Mouse (Mus musculus): ENCODE data around the gene Hbb-bh2.

- TF ChIP-seq EP300 (IDR thresholded peaks at IDR 0.05; ENCODE audit: low read depth) (no peak), CTCF (IDR thresholded peaks at IDR 0.05; ENCODE audit: low read depth) (no peak)
Observed at GRCm38 (mm10) chr7:103810746-103811145, 29.6 kb downstream of the Hbb-bh2 start.
